Mouse (Mus musculus): ENCODE measurements around the gene Ripk1. TPM values are rescaled to one million over a fixed set of nuclear protein-coding genes. Genes with fewer than 3 reads are reported as not detected.

Gene Ripk1
- polyA plus RNA-seq, 1 experiment from 2014 or later, result 25.0 TPM

GRCm38 (mm10) chr13:34007234-34007633 is 5.1 kb downstream of the Ripk1 start:
- Histone ChIP-seq H3K4me2 (replicated peaks; ENCODE audit: low read depth) (no peak overlapping the region), H3K4me3 (ENCODE audit: low read depth, low read length) (no peak overlapping the region), H3K9me3 (ENCODE audit: control insufficient read depth) (no peaks in the 10 kb centered on the region), H3K9ac (ENCODE audit: low read depth, low read length) (no peak overlapping the region), H3K27me3 (replicated peaks; ENCODE audit: control insufficient read depth, insufficient read depth, low read length) (no peaks in the 10 kb centered on the region), H3K27ac (ENCODE audit: low read depth, low read length) (no peak overlapping the region), H3K4me1 (replicated peaks; ENCODE audit: control insufficient read depth, insufficient read depth, low read length) (peaks cover 3% of the 10 kb centered on the region; the same call in 1 of the 2 replicates), H3K36me3 (ENCODE audit: control insufficient read depth, insufficient read depth) (peaks cover 22% of the 10 kb centered on the region)
- 36% methylated on average over 2 of the region's 2 CpGs for WGBS
- ATAC-seq, result no peak
- TF ChIP-seq CTCF (IDR thresholded peaks at IDR 0.05; ENCODE audit: low read depth), result no peak

GRCm38 (mm10) chr13:34016927-34017569 is 14.9 kb downstream of the Ripk1 start:
- no peak overlapping the region for H3K9ac ChIP-seq (ENCODE audit: low read depth, low read length)
- no peak overlapping the region for H3K27ac ChIP-seq (ENCODE audit: low read depth, low read length)
- 90% methylated on average over 9 of the region's 9 CpGs for WGBS
- no peak overlapping the region for H3K4me2 ChIP-seq (replicated peaks; ENCODE audit: low read depth)
- no peak for ATAC-seq
- H3K9me3 ChIP-seq (ENCODE audit: control insufficient read depth), result no peaks in the 10 kb centered on the region
- no peaks in the 10 kb centered on the region for H3K27me3 ChIP-seq (replicated peaks; ENCODE audit: control insufficient read depth, insufficient read depth, low read length)
- no peak for TF ChIP-seq CTCF (IDR thresholded peaks at IDR 0.05; ENCODE audit: low read depth)
- no peak overlapping the region for H3K4me3 ChIP-seq (ENCODE audit: low read depth, low read length)
- no peaks in the 10 kb centered on the region for H3K4me1 ChIP-seq (replicated peaks; ENCODE audit: control insufficient read depth, insufficient read depth, low read length)
- H3K36me3 ChIP-seq (ENCODE audit: control insufficient read depth, insufficient read depth), result peaks cover 80% of the 10 kb centered on the region

- 89% methylated on average over 1 of the region's 1 CpGs for WGBS
- Histone ChIP-seq H3K9me3 (ENCODE audit: control insufficient read depth) (no peaks in the 10 kb centered on the region), H3K36me3 (ENCODE audit: control insufficient read depth, insufficient read depth) (peaks cover 76% of the 10 kb centered on the region), H3K4me2 (replicated peaks; ENCODE audit: low read depth) (no peak overlapping the region), H3K9ac (ENCODE audit: low read depth, low read length) (no peak overlapping the region), H3K4me3 (ENCODE audit: low read depth, low read length) (no peak overlapping the region), H3K27ac (ENCODE audit: low read depth, low read length) (no peak overlapping the region), H3K27me3 (replicated peaks; ENCODE audit: control insufficient read depth, insufficient read depth, low read length) (no peaks in the 10 kb centered on the region), H3K4me1 (replicated peaks; ENCODE audit: control insufficient read depth, insufficient read depth, low read length) (no peaks in the 10 kb centered on the region)
- ATAC-seq, result no peak
- no peak for TF ChIP-seq CTCF (IDR thresholded peaks at IDR 0.05; ENCODE audit: low read depth)
Measured at GRCm38 (mm10) chr13:34018521-34018920, 16.4 kb downstream of the Ripk1 start.

GRCm38 (mm10) chr13:34021998-34022397 is 19.8 kb downstream of the Ripk1 start:
- Histone ChIP-seq H3K9me3 (ENCODE audit: control insufficient read depth) (no peaks in the 10 kb centered on the region), H3K9ac (ENCODE audit: low read depth, low read length) (no peak overlapping the region), H3K27me3 (replicated peaks; ENCODE audit: control insufficient read depth, insufficient read depth, low read length) (no peaks in the 10 kb centered on the region), H3K27ac (ENCODE audit: low read depth, low read length) (no peak overlapping the region), H3K36me3 (ENCODE audit: control insufficient read depth, insufficient read depth) (peaks cover 50% of the 10 kb centered on the region), H3K4me3 (ENCODE audit: low read depth, low read length) (no peak overlapping the region), H3K4me1 (replicated peaks; ENCODE audit: control insufficient read depth, insufficient read depth, low read length) (no peaks in the 10 kb centered on the region), H3K4me2 (replicated peaks; ENCODE audit: low read depth) (no peak overlapping the region)
- ATAC-seq, result no peak
- 85% methylated on average over 2 of the region's 2 CpGs for WGBS
- no peak for TF ChIP-seq CTCF (IDR thresholded peaks at IDR 0.05; ENCODE audit: low read depth)

- Histone ChIP-seq H3K9ac (ENCODE audit: low read depth, low read length) (no peak overlapping the region), H3K36me3 (ENCODE audit: control insufficient read depth, insufficient read depth) (peaks cover 59% of the 10 kb centered on the region), H3K4me3 (ENCODE audit: low read depth, low read length) (no peak overlapping the region), H3K4me1 (replicated peaks; ENCODE audit: control insufficient read depth, insufficient read depth, low read length) (0 out of 2 replicates have a peak, but pooled peaks cover 2% of the 10 kb centered on the region), H3K9me3 (ENCODE audit: control insufficient read depth) (no peaks in the 10 kb centered on the region), H3K4me2 (replicated peaks; ENCODE audit: low read depth) (no peak overlapping the region), H3K27ac (ENCODE audit: low read depth, low read length) (no peak overlapping the region), H3K27me3 (replicated peaks; ENCODE audit: control insufficient read depth, insufficient read depth, low read length) (no peaks in the 10 kb centered on the region)
- 68% methylated on average over 2 of the region's 2 CpGs for WGBS
- ATAC-seq, result no peak
- TF ChIP-seq CTCF (IDR thresholded peaks at IDR 0.05; ENCODE audit: low read depth), result no peak
Measured at GRCm38 (mm10) chr13:34032041-34032440, 29.9 kb downstream of the Ripk1 start.

GRCm38 (mm10) chr13:34035424-34035823 is 33.3 kb downstream of the Ripk1 start:
- no peak overlapping the region for H3K4me2 ChIP-seq (replicated peaks; ENCODE audit: low read depth)
- no peak for ATAC-seq
- H3K4me3 ChIP-seq (ENCODE audit: low read depth, low read length), result no peak overlapping the region
- H3K9ac ChIP-seq (ENCODE audit: low read depth, low read length), result no peak overlapping the region
- no peak for TF ChIP-seq CTCF (IDR thresholded peaks at IDR 0.05; ENCODE audit: low read depth)
- H3K9me3 ChIP-seq (ENCODE audit: control insufficient read depth), result no peaks in the 10 kb centered on the region
- H3K27me3 ChIP-seq (replicated peaks; ENCODE audit: control insufficient read depth, insufficient read depth, low read length), result no peaks in the 10 kb centered on the region
- no peak overlapping the region for H3K27ac ChIP-seq (ENCODE audit: low read depth, low read length)
- WGBS, result 74% methylated on average over 3 of the region's 3 CpGs
- H3K36me3 ChIP-seq (ENCODE audit: control insufficient read depth, insufficient read depth), result peaks cover 30% of the 10 kb centered on the region
- H3K4me1 ChIP-seq (replicated peaks; ENCODE audit: control insufficient read depth, insufficient read depth, low read length), result 0 out of 2 replicates have a peak, but pooled peaks cover 7% of the 10 kb centered on the region
